Mouse (Mus musculus) NIH3T3 (cell line): ENCODE results near the gene 4930415O20Rik.

Experiments used
- DNase-seq: peaks from one replicate; pipeline ENCODE4 v3.0.0-alpha.2; 2012; ENCODE audit warnings: low read depth

4930415O20Rik gene

GRCm38 (mm10) chr15:98631493-98631892 lies 60.7 kb downstream of the 4930415O20Rik start:
- peak; percentile 89 for DNase-seq

- DNase-seq = peak; percentile 86
These were observed 61.4 kb downstream of the 4930415O20Rik start for GRCm38 (mm10) chr15:98632107-98632744.

DNA sequence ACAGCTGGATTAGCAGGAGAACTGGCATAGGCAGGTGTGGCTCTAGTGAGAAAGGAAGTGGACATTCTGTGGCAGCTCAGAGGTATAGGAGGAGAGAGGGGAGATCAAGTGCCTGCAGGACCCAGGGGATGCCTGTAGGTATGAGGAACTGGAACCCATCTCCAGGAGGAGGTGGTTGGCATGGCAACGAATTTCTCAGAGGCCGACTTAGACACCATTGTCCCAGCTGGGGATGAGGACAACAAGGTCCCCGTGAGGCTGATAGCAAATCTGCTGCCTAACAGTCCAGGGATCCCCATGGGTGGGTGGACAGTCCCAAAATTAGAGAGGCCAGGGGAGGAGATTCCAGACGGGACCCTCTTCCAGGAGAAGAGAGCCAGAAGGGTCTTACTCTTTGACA lies 62.1 kb downstream of the 4930415O20Rik start:
- no peak for DNase-seq

DNA sequence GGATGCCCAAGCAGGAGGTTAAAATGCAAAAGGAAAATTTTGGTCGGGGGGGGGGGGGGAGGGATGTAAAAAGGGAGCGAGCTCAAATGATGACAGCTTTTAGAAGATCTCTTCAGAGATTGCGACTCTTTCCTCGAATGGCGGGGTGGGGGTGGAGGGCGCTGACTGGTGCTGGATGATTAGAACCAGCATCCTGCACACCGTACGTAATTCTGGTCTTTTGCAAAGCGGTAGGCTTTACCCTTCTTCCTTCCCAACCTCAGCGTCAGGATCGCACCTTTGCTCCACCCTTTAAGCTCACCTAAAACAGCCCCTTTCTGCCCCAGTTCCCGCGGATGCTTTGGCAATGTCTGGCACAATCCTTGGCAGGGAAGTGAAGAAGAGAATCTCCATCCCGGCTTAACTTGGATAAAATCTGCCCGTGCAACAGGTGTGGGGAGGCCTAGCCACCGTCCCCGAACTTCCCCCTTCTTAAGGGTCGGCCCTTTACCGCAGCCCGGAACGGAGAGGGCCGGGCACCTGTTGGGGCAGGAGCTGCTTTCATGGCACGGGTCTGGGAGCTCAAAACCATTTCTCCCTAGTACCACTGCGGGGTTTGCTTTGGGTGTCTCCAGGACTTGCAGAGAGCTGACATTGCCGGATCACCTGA lies 63.1 kb downstream of the 4930415O20Rik start:
- no peak for DNase-seq

DNA sequence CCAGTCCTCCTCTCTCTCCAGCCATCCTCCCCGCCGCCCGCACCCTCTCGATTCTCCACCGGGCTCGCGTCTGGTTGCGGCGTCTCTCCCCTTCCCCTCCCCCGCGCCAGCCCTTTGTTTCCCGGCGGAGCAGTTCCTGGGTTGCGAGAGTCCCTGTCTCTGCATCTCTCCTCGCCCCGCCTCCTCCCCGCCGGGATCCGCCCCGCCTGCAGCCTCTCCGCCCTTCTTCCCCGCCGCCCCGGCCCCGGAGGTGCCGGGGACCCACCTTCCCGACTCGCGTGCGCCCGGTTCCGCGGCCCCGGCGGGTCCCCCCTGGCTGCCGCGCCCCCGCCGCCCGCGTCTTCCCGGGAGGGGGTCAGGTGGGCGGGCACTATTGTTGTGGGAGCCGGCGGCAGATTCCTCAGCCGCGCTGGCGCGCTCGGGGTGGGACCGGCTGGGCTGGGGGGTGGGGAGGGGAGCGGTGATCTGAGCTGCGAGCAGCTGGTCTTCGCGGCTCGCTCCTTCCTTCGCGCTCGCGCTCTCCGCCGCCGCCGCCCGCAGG lies 63.8 kb downstream of the 4930415O20Rik start:
- peak; percentile 88 for DNase-seq

GRCm38 (mm10) chr15:98635291-98635841 lies 64.6 kb downstream of the 4930415O20Rik start:
- no peak for DNase-seq

- no peak for DNase-seq
These were observed 65.7 kb downstream of the 4930415O20Rik start for GRCm38 (mm10) chr15:98636517-98636916.

DNA sequence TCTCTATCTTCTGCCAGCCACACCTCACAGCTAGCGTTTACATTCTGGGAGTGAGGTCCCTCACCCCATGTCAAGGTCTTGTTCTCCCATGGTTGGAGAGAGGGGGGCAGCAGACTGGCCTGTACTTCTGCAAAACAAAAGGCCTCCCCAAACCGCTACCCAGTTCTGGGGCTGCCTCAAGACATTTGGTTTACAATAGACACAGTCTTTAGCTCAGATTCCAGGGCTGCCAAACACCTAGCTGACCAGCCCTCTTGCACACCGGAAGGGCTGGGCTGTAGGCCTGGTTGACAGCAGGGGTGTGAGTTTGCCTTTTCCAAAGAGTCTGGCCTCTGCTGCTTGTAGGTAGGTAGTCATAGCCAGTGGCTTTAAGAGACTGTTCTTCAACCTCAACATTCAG lies 66.4 kb downstream of the 4930415O20Rik start:
- DNase-seq = no peak
